9 mouse cellular contexts compared by ENCODE assay signal in genomic region chr10:39261174-39262145, GRCm38 (mm10).
DNase-seq lines count a peak whose midpoint lies in the region; ATAC-seq and TF ChIP-seq lines count a peak whose summit lies in the region.
"Had no signal": no experiment of that assay in that cellular context is flagged by ENCODE, and none has a peak within 500 bp of the region (broad histone marks: within the 10 kb centered on the region; RNA-seq: fewer than 3 reads in every experiment).

No protein-coding gene starts in this region.

- ATAC-seq in frontal cortex, adult (ENCODE audit: low TSS enrichment) = no peak

- no peak overlapping the region for H3K4me3 ChIP-seq in left cerebral cortex, adult 2 months

- intact Hi-C loops in left cerebral cortex, adult 2 months (cut with DNase I) = no loop called here

- DNase-seq in gastrocnemius, adult 18-20 months (ENCODE audit: low spot score) = peak; percentile 46
- DNase-seq in gastrocnemius, postnatal 10 days = no peak
- DNase-seq in adrenal gland, postnatal 25 days = peak; percentile 12
- peak; percentile 53 for DNase-seq in heart, adult 8-10 months (ENCODE audit: low spot score)
- peak; percentile 30 to 63 for DNase-seq in lung, postnatal 4 days
- DNase-seq in right cerebral cortex, postnatal 36 days (ENCODE audit: low spot score in 2 of 2) = no peak
- DNase-seq in left cerebral cortex, adult 2 months (ENCODE audit: extremely low spot score in 1 of 2, low spot score in 2 of 2) = no peak

- TF ChIP-seq CTCF in left cerebral cortex, adult 2 months (IDR thresholded peaks at IDR 0.05) = no peak

- H3K27ac ChIP-seq in left cerebral cortex, adult 2 months = no peak overlapping the region
- H3K27ac ChIP-seq: liver, embryonic 14.5 days had no signal

Comparison
In these comparisons a context has a peak if more than half of its experiments do, and no peak if none do; other contexts are left out.
1. DNase-seq: peak in gastrocnemius, adult 18-20 months (single experiment), adrenal gland, postnatal 25 days (single experiment), heart, adult 8-10 months (single experiment) and lung, postnatal 4 days (2 of 2); none in gastrocnemius, postnatal 10 days (single experiment), right cerebral cortex, postnatal 36 days (0 of 2) and left cerebral cortex, adult 2 months (0 of 2).